Mouse (Mus musculus) T-helper 2 cell (primary cell): ENCODE results near the gene Scn11a.

ENCODE experiments used
- in situ Hi-C: fragments of 300-600 bp; cut with MboI, MseI; formaldehyde crosslinking; loops from one replicate; pipeline ENCODE4 v1.15.1; 2025; ENCODE audit warnings: high pct_unique_total_duplicates

Scn11a gene

GRCm38 (mm10) chr9:119801460-119801859, 23.8 kb downstream of the Scn11a start:
- in situ Hi-C loops: loop anchor here (5.0 kb wide), 1 partner anchor 86 kb away; no protein-coding TSS in a partner anchor

DNA sequence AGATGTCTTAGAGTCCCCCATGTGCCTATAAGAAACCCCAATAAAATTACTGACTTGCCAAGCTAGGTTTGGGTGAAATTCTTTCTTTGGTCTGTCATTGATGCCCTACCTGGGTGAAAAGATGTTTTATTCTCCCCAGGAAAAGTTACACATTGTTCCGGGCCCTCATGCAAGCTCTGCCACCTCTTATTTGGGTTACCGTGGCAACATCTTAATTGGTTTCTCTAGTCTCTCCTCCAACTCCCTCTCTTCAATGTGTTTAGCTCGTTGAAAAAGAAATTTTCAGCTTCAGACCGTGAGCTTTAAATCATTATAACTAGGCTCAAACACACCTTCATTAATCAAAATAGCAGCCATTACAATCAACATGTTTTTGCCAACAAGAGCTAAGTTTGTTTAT, 28.5 kb downstream of the Scn11a start:
- in situ Hi-C loops: no loop called here

- in situ Hi-C loops: no loop called here
Measured at GRCm38 (mm10) chr9:119795254-119795912, 29.9 kb downstream of the Scn11a start.

DNA sequence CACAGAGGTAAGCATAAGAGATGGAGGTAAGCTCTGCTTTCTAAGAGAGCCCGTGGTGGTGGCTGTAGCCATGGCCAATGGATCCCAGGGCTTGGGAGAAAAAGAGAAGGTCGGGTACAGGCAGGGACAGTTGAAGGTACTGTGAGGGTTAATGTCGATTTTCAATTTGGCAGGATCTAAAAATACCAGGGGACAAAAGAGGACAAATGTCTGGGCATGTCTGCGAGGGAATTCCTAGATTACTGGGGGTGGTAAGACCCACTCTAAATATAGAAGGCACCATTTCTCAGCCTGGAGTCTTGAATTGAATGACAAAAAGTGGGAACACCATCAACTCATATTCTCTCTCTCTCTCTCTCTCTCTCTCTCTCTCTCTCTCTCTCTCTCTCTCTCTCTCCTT, 30.8 kb downstream of the Scn11a start:
- in situ Hi-C loops: no loop called here

GRCm38 (mm10) chr9:119792505-119792904, 32.8 kb downstream of the Scn11a start:
- in situ Hi-C loops: no loop called here

GRCm38 (mm10) chr9:119780901-119781300, 44.4 kb downstream of the Scn11a start:
- in situ Hi-C loops: no loop called here

DNA sequence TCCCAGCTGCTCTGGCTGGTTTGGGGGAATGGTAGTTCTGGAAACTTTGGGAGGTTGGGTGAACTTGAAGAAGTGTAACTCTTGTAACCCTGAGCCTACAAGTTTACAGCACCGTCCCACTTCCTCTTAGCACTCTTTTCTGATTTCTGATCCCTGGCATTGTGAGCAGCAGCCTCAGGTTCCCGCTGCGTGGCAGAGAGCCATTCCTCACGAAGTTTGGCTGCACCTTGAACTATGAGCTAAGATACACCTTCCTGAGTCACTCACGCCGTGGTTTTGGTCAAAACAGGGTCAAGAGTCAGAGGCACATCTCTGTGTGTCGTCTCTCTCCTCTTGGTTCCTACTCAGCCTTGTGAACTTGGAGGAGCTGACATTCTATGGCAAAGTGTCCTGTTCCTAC, 48.6 kb downstream of the Scn11a start:
- in situ Hi-C loops: no loop called here

- in situ Hi-C loops: loop anchor here (10.0 kb wide), 1 partner anchor 886 kb away; no protein-coding TSS in a partner anchor
Measured at GRCm38 (mm10) chr9:119768585-119768984, 56.7 kb downstream of the Scn11a start.

DNA sequence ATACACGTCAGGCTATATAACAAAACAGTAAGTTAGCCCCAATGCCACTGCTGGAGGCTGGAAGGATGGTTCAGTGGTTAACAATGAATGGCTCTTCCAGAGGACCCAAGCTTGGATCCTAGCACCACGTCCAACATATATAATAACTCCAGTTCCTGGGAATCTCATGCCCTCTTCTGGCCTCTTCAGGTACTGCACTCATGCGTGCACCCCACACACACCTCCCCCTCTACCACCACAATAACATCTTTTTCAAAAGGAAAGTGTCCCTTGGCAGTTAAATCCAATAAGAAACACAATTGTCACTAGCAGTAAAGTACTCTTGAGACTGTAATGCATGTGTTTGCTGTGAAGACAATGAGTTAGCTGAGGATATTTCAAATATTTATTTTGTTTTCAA, 65.0 kb downstream of the Scn11a start:
- in situ Hi-C loops: loop anchor here (10.0 kb wide), 1 partner anchor 895 kb away; no protein-coding TSS in a partner anchor

DNA sequence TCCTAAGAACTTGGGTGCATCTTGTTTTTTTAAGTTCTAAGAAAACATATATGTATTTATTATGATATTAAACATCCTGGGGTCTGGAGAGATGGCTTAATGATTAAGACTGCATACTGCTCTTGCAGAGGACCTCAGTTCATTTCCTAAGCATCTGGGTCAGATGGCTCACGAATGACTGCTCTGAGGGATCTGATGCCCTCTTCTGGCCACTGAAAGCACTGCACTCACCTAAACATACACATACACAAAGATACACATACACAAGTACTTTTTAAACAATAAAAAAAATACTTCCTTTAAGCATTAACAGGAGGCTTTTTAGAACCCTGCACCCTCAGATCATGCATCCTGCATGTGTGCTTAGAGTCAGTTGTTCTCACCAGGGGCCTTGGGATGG, 65.8 kb downstream of the Scn11a start:
- in situ Hi-C loops: no loop called here

DNA sequence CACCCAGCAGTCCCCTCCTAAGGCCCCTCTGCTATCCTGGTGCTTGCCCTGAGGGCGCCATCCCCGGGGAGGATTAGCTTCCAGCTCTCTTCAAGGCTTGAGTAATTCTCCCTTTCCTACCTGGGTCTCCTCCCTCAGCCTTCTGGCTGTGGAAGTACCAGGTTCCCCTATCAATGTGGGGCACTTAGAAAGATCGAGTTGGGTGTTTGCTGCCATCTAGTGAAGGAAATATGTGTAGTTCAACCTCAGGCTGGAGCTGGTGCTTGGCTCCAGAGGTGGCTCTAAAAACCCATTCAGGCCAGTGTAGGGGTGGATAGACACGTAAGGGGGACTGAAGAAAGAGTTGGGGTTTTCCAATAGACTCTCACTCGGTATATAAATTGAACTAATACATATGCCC, 73.7 kb downstream of the Scn11a start:
- in situ Hi-C loops: no loop called here

GRCm38 (mm10) chr9:119749112-119749511, 76.1 kb downstream of the Scn11a start:
- in situ Hi-C loops: no loop called here

DNA sequence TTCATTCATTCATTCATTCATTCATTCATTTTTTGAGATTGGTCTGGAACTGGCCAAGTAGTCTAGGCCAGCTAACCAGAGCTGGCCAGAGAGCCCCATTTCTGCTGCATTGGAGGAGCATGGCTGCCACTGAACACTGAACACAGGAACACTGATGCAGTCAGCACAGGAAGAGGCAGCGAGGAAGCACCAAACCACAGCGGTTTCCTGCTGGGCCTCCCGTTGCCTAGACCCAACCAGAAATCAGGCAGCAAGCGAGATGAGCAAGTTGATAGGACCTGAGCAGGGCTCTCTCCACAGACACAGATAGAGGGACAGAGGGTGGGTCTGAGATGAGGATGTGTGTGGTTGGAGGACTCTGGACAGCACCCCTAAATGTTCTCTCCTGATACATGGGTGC, 81.4 kb downstream of the Scn11a start:
- in situ Hi-C loops: no loop called here

DNA sequence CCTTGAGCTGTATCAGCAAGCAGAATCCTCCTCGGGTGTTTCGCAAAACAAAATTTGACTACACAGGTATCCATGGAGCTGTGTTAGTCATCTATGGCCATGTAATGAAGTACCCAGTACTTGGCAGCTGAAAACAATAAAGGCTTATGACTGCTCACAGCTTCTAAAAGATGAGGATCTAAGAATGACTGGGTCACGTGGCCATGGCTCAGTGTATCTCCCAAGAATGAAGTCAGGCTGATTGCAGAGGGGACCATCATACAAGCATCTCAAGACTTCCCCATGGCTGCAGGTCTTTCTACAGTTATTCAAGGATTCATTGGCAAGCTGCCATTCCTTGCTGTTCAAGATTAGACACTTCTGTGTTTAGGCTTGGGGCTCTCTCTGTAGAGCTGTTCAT, 81.9 kb downstream of the Scn11a start:
- in situ Hi-C loops: no loop called here

- in situ Hi-C loops: no loop called here
Measured at GRCm38 (mm10) chr9:119741101-119741786, 84.0 kb downstream of the Scn11a start.

DNA sequence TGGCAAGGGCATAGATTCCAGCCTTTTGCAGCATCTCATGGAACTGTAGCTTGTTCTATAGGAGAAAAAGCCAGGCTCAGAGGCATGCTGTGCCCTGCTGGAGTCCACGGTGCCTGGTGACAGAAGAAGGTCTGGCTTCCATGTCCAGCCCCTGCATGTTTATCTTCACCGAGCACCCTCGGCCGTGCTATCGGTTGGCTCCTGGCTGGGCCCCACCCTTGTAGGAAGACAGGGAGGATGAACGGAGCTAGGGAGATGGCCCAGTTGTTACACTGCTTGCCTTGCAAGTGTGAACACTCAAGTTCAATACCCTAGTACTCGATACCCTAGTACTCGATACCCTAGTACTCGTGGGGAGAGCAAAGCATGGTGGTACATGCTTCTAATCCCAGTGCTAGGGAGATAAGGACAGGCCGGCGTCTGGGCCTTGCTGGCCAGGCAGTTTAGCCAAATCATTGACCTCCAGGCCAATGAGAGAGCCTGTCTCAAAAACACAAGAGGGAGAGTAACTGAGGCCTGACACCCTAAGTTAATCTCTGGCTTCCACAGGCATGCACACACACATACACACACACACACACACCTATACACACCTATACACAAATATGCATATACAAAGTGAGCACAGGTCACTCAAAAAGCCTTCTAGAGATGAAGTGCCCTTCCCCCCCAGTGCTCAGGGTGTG, 96.7 kb downstream of the Scn11a start:
- in situ Hi-C loops: loop anchor here (10.0 kb wide), 1 partner anchor 1656 kb away; no protein-coding TSS in a partner anchor

DNA sequence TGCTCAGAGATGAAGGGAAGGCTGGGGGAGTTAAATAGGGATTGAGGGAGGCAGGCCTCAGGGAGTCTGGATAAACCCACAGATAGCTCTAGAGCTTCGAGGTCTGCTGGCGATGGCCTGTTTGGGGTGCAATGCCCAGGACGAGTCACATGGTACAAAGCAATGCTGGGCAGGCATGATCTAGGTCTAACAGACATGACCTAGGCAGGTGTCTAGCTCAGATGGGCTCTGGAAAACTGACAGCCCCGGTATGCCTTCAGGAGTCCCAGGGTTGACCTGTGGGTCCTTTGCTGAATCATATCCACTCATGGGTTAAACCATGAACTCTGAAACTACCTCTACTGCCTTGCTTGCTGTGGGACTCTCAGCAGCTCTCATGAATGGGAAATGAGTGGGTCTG, 98.3 kb downstream of the Scn11a start:
- in situ Hi-C loops: loop anchor here (10.0 kb wide), 1 partner anchor 1658 kb away; no protein-coding TSS in a partner anchor

- in situ Hi-C loops: loop anchor here (10.0 kb wide), 1 partner anchor 1659 kb away; no protein-coding TSS in a partner anchor
Measured at GRCm38 (mm10) chr9:119725293-119725862, 99.9 kb downstream of the Scn11a start.

- in situ Hi-C loops: no loop called here
Measured at GRCm38 (mm10) chr9:119719222-119719621, 106.0 kb downstream of the Scn11a start, which contains the start of gene Scn10a. Gene Scn10a (minus strand): TSS chr9:119719322.

DNA sequence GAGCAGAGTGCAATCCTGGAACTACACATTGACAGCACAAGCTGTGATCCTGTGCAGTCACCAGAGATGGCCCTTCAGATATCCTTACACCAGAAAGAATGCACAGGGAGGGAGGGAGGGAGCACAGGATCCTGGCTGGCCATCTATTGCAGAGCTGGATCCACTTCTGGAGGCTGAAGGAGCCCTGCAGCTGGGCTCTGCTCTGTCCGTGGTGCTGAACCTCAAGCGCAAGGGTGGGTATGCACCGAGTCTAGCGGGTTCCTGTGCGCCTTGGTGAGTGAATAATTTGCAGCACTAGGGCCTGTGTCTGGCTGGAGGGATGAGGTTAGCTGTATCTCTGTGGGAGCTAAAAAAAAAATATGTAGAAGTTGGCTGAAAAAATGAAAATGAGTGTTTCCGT, 118.6 kb downstream of the Scn11a start:
- in situ Hi-C loops: no loop called here
